ENCODE assay signal across 24 mouse cellular contexts in the genomic region with DNA sequence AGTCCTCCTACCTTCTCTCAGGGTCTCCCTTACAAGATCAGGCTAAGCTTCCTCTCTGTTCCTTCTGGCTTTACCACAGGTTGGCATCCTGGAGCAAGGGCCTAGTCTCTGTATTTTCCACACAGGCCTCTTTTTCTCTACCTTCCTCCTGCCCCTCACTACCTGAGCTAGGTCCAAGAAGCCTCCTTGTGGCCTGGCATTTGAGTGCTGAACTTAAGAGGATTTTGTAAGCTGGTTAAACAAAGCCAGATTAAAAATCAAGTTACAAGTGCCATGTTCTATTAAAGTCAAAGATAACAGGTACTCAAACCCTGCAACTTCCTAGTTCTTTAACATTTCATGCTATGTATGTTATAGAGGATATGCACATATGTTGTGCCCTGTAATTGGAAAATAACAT.
"Had no signal": no experiment of that assay in that cellular context is flagged by ENCODE, and none has a peak within 500 bp of the region (broad histone marks: within the 10 kb centered on the region; RNA-seq: fewer than 3 reads in every experiment).

No protein-coding gene starts in this region.

- H3K36me3 ChIP-seq: intestine, embryonic 15.5 days; kidney, embryonic 15.5 days; limb, embryonic 13.5 days; liver, embryonic 12.5 days; liver, embryonic 15.5 days; midbrain, embryonic 12.5 days; midbrain, embryonic 15.5 days; neural tube, embryonic 12.5 days; neural tube, embryonic 15.5 days; stomach, embryonic 15.5 days had no signal

- H3K9me3 ChIP-seq: intestine, embryonic 15.5 days; kidney, embryonic 15.5 days; liver, embryonic 12.5 days; liver, embryonic 15.5 days; midbrain, embryonic 12.5 days; midbrain, embryonic 15.5 days; neural tube, embryonic 12.5 days; neural tube, embryonic 15.5 days; stomach, embryonic 15.5 days had no signal

- H3K4me2 ChIP-seq: intestine, embryonic 15.5 days; kidney, embryonic 15.5 days; limb, embryonic 13.5 days; liver, embryonic 12.5 days; liver, embryonic 15.5 days; lung, embryonic 14.5 days; midbrain, embryonic 12.5 days; midbrain, embryonic 15.5 days; neural tube, embryonic 12.5 days; neural tube, embryonic 15.5 days; stomach, embryonic 15.5 days had no signal

- H3K4me3 ChIP-seq: intestine, embryonic 15.5 days; kidney, embryonic 15.5 days; left cerebral cortex, adult 2 months; limb, embryonic 13.5 days; liver, embryonic 12.5 days; liver, embryonic 15.5 days; midbrain, embryonic 12.5 days; midbrain, embryonic 15.5 days; neural tube, embryonic 12.5 days; neural tube, embryonic 15.5 days; stomach, embryonic 15.5 days had no signal

- DNase-seq: kidney, adult 11 months; kidney, adult 8-10 months; kidney, postnatal 10 days; kidney, postnatal 36 days; layer of hippocampus, postnatal 36 days; liver; lung, embryonic 14.5 days; right cerebral cortex, adult 18-20 months; right cerebral cortex, postnatal 14 days; right cerebral cortex, postnatal 4 days; thymus, adult 2 months; thymus, postnatal 14 days; thymus, postnatal 4 days had no signal

- H3K4me1 ChIP-seq: liver, embryonic 12.5 days; liver, embryonic 15.5 days; midbrain, embryonic 12.5 days; midbrain, embryonic 15.5 days; neural tube, embryonic 15.5 days had no signal

- H3K27me3 ChIP-seq: intestine, embryonic 15.5 days; kidney, embryonic 15.5 days; limb, embryonic 13.5 days; liver, embryonic 12.5 days; liver, embryonic 15.5 days; midbrain, embryonic 15.5 days; neural tube, embryonic 15.5 days; stomach, embryonic 15.5 days had no signal

- ATAC-seq: liver, embryonic 12.5 days; midbrain, embryonic 15.5 days had no signal

- H3K27ac ChIP-seq: intestine, embryonic 15.5 days; left cerebral cortex, adult 2 months; limb, embryonic 13.5 days; liver, embryonic 12.5 days; liver, embryonic 15.5 days; midbrain, embryonic 12.5 days; midbrain, embryonic 15.5 days; neural tube, embryonic 12.5 days; neural tube, embryonic 15.5 days; stomach, embryonic 15.5 days had no signal

- H3K9ac ChIP-seq: intestine, embryonic 15.5 days; kidney, embryonic 15.5 days; limb, embryonic 13.5 days; liver, embryonic 12.5 days; liver, embryonic 15.5 days; lung, embryonic 14.5 days; midbrain, embryonic 12.5 days; midbrain, embryonic 15.5 days; neural tube, embryonic 12.5 days; neural tube, embryonic 15.5 days; stomach, embryonic 15.5 days had no signal
